In the genomic region with DNA sequence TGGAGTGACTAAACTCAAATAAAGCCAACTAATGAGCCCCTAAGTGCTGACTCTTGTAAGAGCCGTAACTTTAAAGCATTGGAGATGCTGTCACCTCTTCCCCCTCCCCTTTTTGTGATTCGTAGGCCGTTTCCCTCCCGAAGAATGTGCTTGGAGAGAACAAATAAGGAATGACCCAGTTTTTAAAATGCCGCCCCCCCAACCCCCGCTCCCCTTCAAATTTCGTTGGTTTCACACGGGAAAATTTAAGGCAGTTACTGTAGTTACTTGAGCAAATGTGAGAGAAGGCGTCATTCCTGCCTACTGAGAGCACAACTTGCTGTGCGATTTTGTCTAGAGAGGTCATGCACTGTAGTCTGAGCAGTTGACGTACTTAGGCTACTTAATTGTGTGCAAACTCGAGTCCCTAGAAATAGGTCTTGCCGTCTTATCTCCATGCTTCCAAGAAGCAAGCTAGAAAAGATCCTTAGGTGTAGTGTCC, we compare ENCODE assay signal across 8 mouse cellular contexts. TPM values are rescaled to one million over a fixed set of nuclear protein-coding genes. Genes with fewer than 3 reads are reported as not detected.
DNase-seq lines count a peak whose midpoint lies in the region; ATAC-seq and TF ChIP-seq lines count a peak whose summit lies in the region.

No protein-coding gene starts in this region.

- H3K4me3 ChIP-seq in embryonic fibroblast, embryonic 13.5 days (ENCODE audit: insufficient read depth, low read length) = peak overlapping the region; percentile 87
- peak overlapping the region; percentile 85 for H3K4me3 ChIP-seq in hindbrain, embryonic 11.5 days (ENCODE audit: low read depth, low read length)
- H3K4me3 ChIP-seq in neural tube, embryonic 12.5 days = peak overlapping the region; percentile 98

- DNase-seq in adrenal gland, postnatal 10 days = peak; percentile 32
- no peak for DNase-seq in adrenal gland, postnatal 4 days (ENCODE audit: low spot score in 2 of 2)
- DNase-seq in Muller cell, postnatal 12 days (ENCODE audit: inconsistent ontology term) = peak; percentile 73
- no peak for DNase-seq in hindbrain, embryonic 11.5 days (ENCODE audit: low spot score)
- DNase-seq in liver = peak; percentile 5

- peak overlapping the region; percentile 81 for H3K4me2 ChIP-seq in hindbrain, embryonic 11.5 days (replicated peaks; ENCODE audit: low read depth, low read length)
- peak overlapping the region; percentile 89 for H3K4me2 ChIP-seq in neural tube, embryonic 12.5 days (replicated peaks)

- H3K27me3 ChIP-seq in hindbrain, embryonic 11.5 days (ENCODE audit: control insufficient read depth, insufficient read depth, low read length) = no peaks in the 10 kb centered on the region
- H3K27me3 ChIP-seq in neural tube, embryonic 12.5 days (replicated peaks) = no peaks in the 10 kb centered on the region

- no peaks in the 10 kb centered on the region for H3K9me3 ChIP-seq in hindbrain, embryonic 11.5 days (ENCODE audit: control insufficient read depth, low read length)
- H3K9me3 ChIP-seq in neural tube, embryonic 12.5 days = no peaks in the 10 kb centered on the region

- no peak; the same call in 1 of the 2 replicates for ATAC-seq in hindbrain, embryonic 11.5 days (ENCODE audit: low FRiP score)
- ATAC-seq in neural tube, embryonic 12.5 days (ENCODE audit: low FRiP score, low read depth) = no peak
- no peak for ATAC-seq in activated CD4-positive, CD25-positive, alpha-beta regulatory T cell, adult 4 months

- H3K36me3 ChIP-seq in hindbrain, embryonic 11.5 days (ENCODE audit: control insufficient read depth, insufficient read depth, low read length) = no peaks in the 10 kb centered on the region
- H3K36me3 ChIP-seq in neural tube, embryonic 12.5 days = no peaks in the 10 kb centered on the region

- WGBS in hindbrain, embryonic 11.5 days = under 1% methylated on average over 13 of the region's 13 CpGs
- WGBS in neural tube, embryonic 12.5 days = under 1% methylated on average over 13 of the region's 13 CpGs

- no peak overlapping the region for H3K27ac ChIP-seq in embryonic fibroblast, embryonic 13.5 days (ENCODE audit: insufficient read depth, low read length)
- H3K27ac ChIP-seq in hindbrain, embryonic 11.5 days (ENCODE audit: low read depth, low read length) = no peak overlapping the region
- no peak overlapping the region for H3K27ac ChIP-seq in neural tube, embryonic 12.5 days

- peak overlapping the region; percentile 83 for H3K9ac ChIP-seq in hindbrain, embryonic 11.5 days (ENCODE audit: low read depth, low read length)
- H3K9ac ChIP-seq in neural tube, embryonic 12.5 days = peak overlapping the region; percentile 96

- TF ChIP-seq POLR2A in embryonic fibroblast, embryonic 13.5 days (IDR thresholded peaks at IDR 0.05; ENCODE audit: low read depth, low read length) = no peak

- peaks cover 6% of the 10 kb centered on the region; the same call in 1 of the 2 replicates for H3K4me1 ChIP-seq in embryonic fibroblast, embryonic 13.5 days (ENCODE audit: control insufficient read depth, insufficient read depth, low read length)
- H3K4me1 ChIP-seq in hindbrain, embryonic 11.5 days (replicated peaks; ENCODE audit: control insufficient read depth, insufficient read depth, low read length) = no peaks in the 10 kb centered on the region; the same call in 1 of the 2 replicates
- peaks cover 9% of the 10 kb centered on the region; the same call in 1 of the 2 replicates for H3K4me1 ChIP-seq in neural tube, embryonic 12.5 days

- no peak for TF ChIP-seq CTCF in embryonic fibroblast, embryonic 13.5 days (IDR thresholded peaks at IDR 0.05; ENCODE audit: borderline replicate concordance, insufficient read depth, low read length)

RNA-seq across cellular contexts. Expression of gene Dennd4c, which starts 1.0 kb away (rescaled TPM):
- total RNA-seq in adrenal gland, postnatal 10 days (2021) = 10 to 100 TPM; 32.7 to 39.9 TPM
- 10 to 100 TPM; 44.4 to 46.0 TPM for total RNA-seq in adrenal gland, postnatal 4 days (2021)
- polyA plus RNA-seq in embryonic fibroblast, embryonic 13.5 days (2011; ENCODE audit: insufficient read length, low read depth, missing spikeins) = 26.9 and 28.4 TPM in 2 replicates
- 5.7 and 7.4 TPM in 2 replicates for polyA plus RNA-seq in hindbrain, embryonic 11.5 days (2014; fragmentation: Nextera tagmentation; extraction: Ambion mirVana)
- 4.4 and 5.0 TPM in 2 replicates for polyA plus RNA-seq in neural tube, embryonic 12.5 days (2016; fragmentation: Nextera tagmentation; extraction: Ambion mirVana)
- 1 to 10 TPM; 7.5 to 8.0 TPM for polyA plus RNA-seq in activated CD4-positive, CD25-positive, alpha-beta regulatory T cell, adult 4 months (2017; shearing (Covaris generic))

Comparison
In these comparisons a context has a peak if more than half of its experiments do, and no peak if none do; other contexts are left out.
1. DNase-seq: peak in adrenal gland, postnatal 10 days (single experiment), Muller cell, postnatal 12 days (single experiment) and liver (single experiment); none in adrenal gland, postnatal 4 days (0 of 2) and hindbrain, embryonic 11.5 days (single experiment).
2. Peak in every context shown above with its lines, with median percentiles within 50 percentile points of each other: H3K4me3 ChIP-seq.